Mouse (Mus musculus) forebrain, embryonic 16.5 days (tissue): ENCODE measurements around the gene Dnlz. TPM values are rescaled to one million over a fixed set of nuclear protein-coding genes. Genes with fewer than 3 reads are reported as not detected.

Experiments used
- ATAC-seq: fragments of 200-750 bp; cut with Nextera tagmentation; 2 replicates; pipeline ENCODE4 v1.8.0; 2017; ENCODE audit warnings: mild to moderate bottlenecking, moderate library complexity
- H3K27ac ChIP-seq: fragments of 300-500 bp; sonication (generic); 2 replicates; pipeline ENCODE4 v1.5.1; 2014; ENCODE audit warnings: low read length, control low read depth
- H3K27me3 ChIP-seq: fragments of 300-500 bp; sonication (generic); replicated peaks from 2 replicates; pipeline ENCODE4 v1.6.1; 2014; ENCODE audit warnings: low read length; ENCODE audit not compliant: control insufficient read depth, insufficient read depth
- H3K36me3 ChIP-seq: fragments of 300-500 bp; sonication (generic); 2 replicates; pipeline ENCODE4 v1.6.1; 2014; ENCODE audit not compliant: control insufficient read depth, insufficient read depth
- H3K4me1 ChIP-seq: fragments of 300-500 bp; sonication (generic); replicated peaks from 2 replicates; pipeline ENCODE4 v1.6.1; 2014; ENCODE audit warnings: low read length; ENCODE audit not compliant: control insufficient read depth, insufficient read depth
- H3K4me2 ChIP-seq: fragments of 300-500 bp; sonication (generic); 2 replicates; pipeline ENCODE4 v1.6.1; 2014; ENCODE audit warnings: mild to moderate bottlenecking, low read length, control low read depth
- H3K4me3 ChIP-seq: fragments of 300-500 bp; sonication (generic); replicated peaks from 2 replicates; pipeline ENCODE4 v1.5.1; 2014; ENCODE audit warnings: mild to moderate bottlenecking, low read length, control low read depth
- H3K9ac ChIP-seq: fragments of 300-500 bp; sonication (generic); replicated peaks from 2 replicates; pipeline ENCODE4 v1.6.1; 2014; ENCODE audit warnings: low read depth, low read length, control low read depth
- H3K9me3 ChIP-seq: fragments of 300-500 bp; sonication (generic); 2 replicates; pipeline ENCODE4 v1.6.1; 2016; ENCODE audit warnings: low read length; ENCODE audit not compliant: control insufficient read depth
- WGBS: fragments of 180-500 bp; shearing (Covaris S2); extraction: QIAGEN DNeasy Blood & Tissue Kit; methylation state at CpG from one replicate; pipeline ENCODE4 v1.1.7; 2014; 5-methylcytosine and 5-hydroxymethylcytosine counted together
- polyA plus RNA-seq: library from polyadenylated mRNA; unstranded; fragments of >200 nt; fragmentation: Nextera tagmentation; extraction: Ambion mirVana; gene quantifications from 2 replicates; pipeline ENCODE4 v1.2.1, GENCODE M21; 2015

Gene Dnlz
- polyA plus RNA-seq, 1 experiment from 2014 or later, result 32.5 TPM

- no peaks in the 10 kb centered on the region for H3K27me3 ChIP-seq
- no peaks in the 10 kb centered on the region for H3K36me3 ChIP-seq
- peak overlapping the region; percentile 10 for H3K4me3 ChIP-seq
- H3K27ac ChIP-seq, result peak overlapping the region; percentile 60
- no peaks in the 10 kb centered on the region for H3K9me3 ChIP-seq
- ATAC-seq, result peak; percentile 88
- peaks cover 44% of the 10 kb centered on the region for H3K4me1 ChIP-seq
- H3K9ac ChIP-seq, result peak overlapping the region; percentile 38
- WGBS, result under 1% methylated on average over 10 of the region's 10 CpGs
- H3K4me2 ChIP-seq, result peak overlapping the region; percentile 28
Measured at GRCm38 (mm10) chr2:26298208-26298855, 53.6 kb downstream of the Dnlz start.

Other genes starting within 250 kb of the Dnlz start
- gene Nacc2, start 228.9 kb downstream of the Dnlz start, polyA plus RNA-seq, result 13.3 and 16.1 TPM in 2 replicates
- not detected in 2 replicates for gene Lhx3, start 143.8 kb downstream of the Dnlz start, polyA plus RNA-seq
- gene Qsox2, start 114.6 kb downstream of the Dnlz start, polyA plus RNA-seq, result 13.6 and 14.6 TPM in 2 replicates
- gene Ccdc187, start 57.6 kb downstream of the Dnlz start, polyA plus RNA-seq, result 0.15 and 0.24 TPM in 2 replicates
- 136 and 160 TPM in 2 replicates for gene Gpsm1, start 36.6 kb downstream of the Dnlz start, polyA plus RNA-seq
- 2.2 and 2.3 TPM in 2 replicates for gene Card9, start 8.8 kb upstream of the Dnlz start, polyA plus RNA-seq
- gene Snapc4, start 28.5 kb upstream of the Dnlz start, polyA plus RNA-seq, result 32.1 and 42.6 TPM in 2 replicates
- gene Entr1, start 37.2 kb upstream of the Dnlz start, polyA plus RNA-seq, result 194 and 208 TPM in 2 replicates
- gene Pmpca, start 37.2 kb upstream of the Dnlz start, polyA plus RNA-seq, result 95.3 and 100 TPM in 2 replicates
- 19.8 and 23.9 TPM in 2 replicates for gene Inpp5e, start 57.1 kb upstream of the Dnlz start, polyA plus RNA-seq
- 21.5 and 23.1 TPM in 2 replicates for gene Sec16a, start 93.1 kb upstream of the Dnlz start, polyA plus RNA-seq
- 20.2 and 23.6 TPM in 2 replicates for gene Notch1, start 164.6 kb upstream of the Dnlz start, polyA plus RNA-seq
- 59.5 and 61.7 TPM in 2 replicates for gene Egfl7, start 227.9 kb upstream of the Dnlz start, polyA plus RNA-seq
- gene Gm20532, start 234.5 kb upstream of the Dnlz start, polyA plus RNA-seq, result not detected in 2 replicates